Mouse (Mus musculus) E14TG2a.4 (cell line): ENCODE measurements around the gene Uspl1.

Experiments used
- CTCF ChIP-seq: conservative IDR thresholded peaks from 2 replicates; pipeline ENCODE4 v1.5.1; 2014; ENCODE audit warnings: low read length
- NANOG ChIP-seq: IDR thresholded peaks from 2 replicates; pipeline ENCODE4 v1.6.1; 2014; ENCODE audit warnings: borderline replicate concordance, low read length, mixed read lengths

GRCm38 (mm10) chr5:149203796-149204375, 19.7 kb downstream of the Uspl1 start:
- TF ChIP-seq CTCF (no peak), NANOG (peak; percentile 96)
